Mouse (Mus musculus): ENCODE measurements around the gene Ypel4. TPM values are rescaled to one million over a fixed set of nuclear protein-coding genes. Genes with fewer than 3 reads are reported as not detected.

The Ypel4 gene
- 22.2 and 25.4 TPM in 2 replicates for polyA plus RNA-seq (2015; fragmentation: Nextera tagmentation; extraction: Ambion mirVana)

DNA sequence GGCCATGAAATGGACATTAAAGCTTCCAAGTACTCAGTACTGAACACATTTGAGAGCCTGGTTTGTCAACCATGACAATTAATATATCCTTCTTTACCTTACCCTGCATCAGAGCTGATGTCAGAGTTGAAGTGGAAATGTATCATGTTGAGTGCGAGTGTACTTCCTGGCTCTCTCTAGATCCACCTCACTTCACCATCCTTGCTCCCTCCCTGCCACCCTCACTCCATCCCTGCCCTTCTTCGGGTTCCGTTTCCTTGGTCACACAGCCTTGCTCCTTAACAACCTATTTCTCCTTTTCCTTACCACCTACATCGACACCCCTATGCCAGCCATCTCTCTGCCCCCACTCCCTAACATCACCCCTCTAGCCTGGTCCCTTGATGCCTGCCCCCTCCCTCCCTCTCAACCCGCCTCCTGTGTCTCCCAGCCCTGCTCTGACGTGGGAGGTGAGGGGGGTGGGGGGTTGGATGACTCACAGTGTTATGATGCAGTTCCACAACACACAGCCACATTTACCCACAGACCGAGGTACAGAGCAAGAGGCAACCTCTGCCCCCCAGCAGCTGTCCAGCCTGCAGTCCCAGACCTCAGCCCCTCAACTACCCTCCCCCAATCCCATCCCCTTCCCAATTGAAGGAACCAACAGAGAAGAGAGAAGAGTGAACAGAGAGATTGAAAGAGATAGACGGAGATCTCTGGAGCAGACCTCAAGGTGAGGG lies at the start of gene Ypel4:
Gene Ypel4, plus strand, starts transcription at position 480 of the 722 bp plus-strand sequence.
- H3K27ac ChIP-seq = peak within 1 kb of the TSS; percentile 90
- peaks cover 54% of the 10 kb centered on the region for H3K4me1 ChIP-seq (replicated peaks)
- H3K9ac ChIP-seq = peak within 1 kb of the TSS; percentile 82
- H3K4me2 ChIP-seq = peak within 1 kb of the TSS; percentile 80
- 3% methylated on average over 8 of the region's 8 CpGs for WGBS
- H3K4me3 ChIP-seq = peak within 1 kb of the TSS; percentile 55
- no peaks in the 10 kb centered on the region for H3K27me3 ChIP-seq
- no peaks in the 10 kb centered on the region for H3K36me3 ChIP-seq
- no peaks in the 10 kb centered on the region for H3K9me3 ChIP-seq
- ATAC-seq (ENCODE audit: low FRiP score) = peak; percentile 80

DNA sequence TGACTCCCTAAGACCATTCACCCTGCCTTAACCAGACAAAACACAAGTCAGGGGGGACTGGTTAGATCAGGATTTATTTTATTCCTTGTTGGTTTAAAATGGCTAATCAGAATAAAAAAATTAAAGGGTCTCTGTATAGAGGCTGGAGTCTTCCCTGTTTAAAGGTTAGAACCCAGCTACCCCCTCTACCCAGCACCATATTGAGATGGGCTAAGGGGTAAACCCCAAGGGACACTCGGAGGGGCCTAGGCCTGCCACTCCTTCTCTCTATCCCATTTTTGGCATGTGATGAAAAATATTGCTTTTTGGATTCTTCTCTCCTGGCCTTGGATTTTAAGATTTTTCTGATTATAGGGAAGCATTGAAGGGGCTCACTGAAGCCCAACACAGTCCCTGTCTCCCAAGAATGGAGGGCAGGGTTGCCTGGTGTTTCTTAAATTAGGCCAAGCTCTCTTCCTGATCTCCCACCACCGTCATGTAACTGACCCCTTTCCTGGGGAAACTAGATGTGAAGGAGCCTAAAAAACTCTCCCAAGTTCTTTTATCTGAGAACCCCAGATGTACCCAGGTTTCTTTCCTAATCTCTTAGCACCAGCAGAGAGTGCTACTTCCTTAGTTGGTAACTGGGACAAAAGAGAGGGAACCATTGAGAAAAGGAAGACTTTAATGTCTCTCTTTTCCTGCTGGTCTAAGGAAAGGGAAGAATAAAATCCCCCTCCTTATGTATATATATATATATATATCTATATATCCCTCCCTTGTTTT lies 45.6 kb upstream of the Ypel4 start:
- Histone ChIP-seq H3K9me3 (no peaks in the 10 kb centered on the region), H3K36me3 (peaks cover 83% of the 10 kb centered on the region), H3K4me1 (replicated peaks) (no peaks in the 10 kb centered on the region), H3K27ac (no peak overlapping the region), H3K4me2 (no peak overlapping the region), H3K9ac (no peak overlapping the region), H3K4me3 (no peak overlapping the region), H3K27me3 (no peaks in the 10 kb centered on the region)
- 79% methylated on average over 2 of the region's 2 CpGs for WGBS
- no peak; the same call in 1 of the 2 replicates for ATAC-seq (ENCODE audit: low FRiP score)

DNA sequence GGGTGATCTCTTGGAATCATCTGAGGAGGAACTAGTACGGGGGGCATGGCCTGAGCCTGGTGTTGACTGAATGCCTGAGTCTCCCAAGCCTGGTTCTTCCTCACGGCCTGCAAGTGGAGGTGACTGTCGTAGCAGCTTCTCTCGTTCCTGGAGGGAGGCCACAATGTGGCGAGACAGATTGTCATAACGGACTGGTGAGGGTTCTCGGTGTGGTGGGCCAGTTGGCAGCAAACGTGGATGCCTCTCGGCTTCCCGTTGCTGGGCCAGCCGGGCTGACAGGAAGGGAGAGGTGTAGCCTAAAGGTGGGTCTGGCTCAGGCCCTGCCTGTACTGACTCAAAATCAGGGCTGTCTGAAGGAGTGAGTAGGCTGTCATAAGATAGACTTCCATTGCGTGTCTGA lies 43.8 kb upstream of the Ypel4 start:
- Histone ChIP-seq H3K9me3 (no peaks in the 10 kb centered on the region), H3K4me1 (replicated peaks) (no peaks in the 10 kb centered on the region), H3K4me3 (no peak overlapping the region), H3K27me3 (no peaks in the 10 kb centered on the region), H3K9ac (no peak overlapping the region), H3K4me2 (no peak overlapping the region), H3K27ac (no peak overlapping the region), H3K36me3 (peaks cover 89% of the 10 kb centered on the region)
- WGBS = 93% methylated on average over 12 of the region's 12 CpGs
- 0 out of 2 replicates have a peak, but pooled peaks have one; percentile 25 for ATAC-seq (ENCODE audit: low FRiP score)

DNA sequence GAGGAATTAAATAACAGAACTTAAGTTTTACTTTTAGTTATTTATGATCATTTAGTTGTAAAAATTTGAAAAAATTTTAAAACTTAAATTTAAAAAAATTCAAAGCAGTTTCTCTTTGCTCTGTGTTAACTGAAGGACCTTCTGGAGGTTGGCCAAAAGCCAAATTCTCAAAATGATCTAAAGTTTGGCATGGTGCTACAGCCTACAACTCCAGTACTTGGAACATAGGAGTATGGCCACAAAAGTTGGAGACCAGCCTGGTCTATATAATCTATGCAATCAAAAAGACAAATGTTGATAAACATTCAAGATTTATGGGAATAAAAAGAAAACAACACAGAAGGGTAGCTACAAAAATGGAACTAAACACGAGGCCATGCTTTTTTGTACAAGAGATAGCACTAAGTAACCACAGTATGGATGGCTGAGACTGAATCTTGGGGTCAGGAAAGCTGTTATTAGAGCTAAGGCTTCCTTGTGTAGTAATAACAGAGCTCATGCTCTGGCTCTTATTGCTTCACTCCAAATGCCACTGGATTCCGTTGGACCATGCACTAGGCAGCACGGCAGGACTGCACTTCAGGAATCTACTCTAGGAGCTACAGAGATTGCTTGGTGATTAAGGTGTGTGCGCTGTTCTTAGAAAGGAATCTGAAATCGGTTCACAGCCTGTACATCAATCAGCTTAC lies 38.7 kb upstream of the Ypel4 start:
- Histone ChIP-seq H3K9ac (no peak overlapping the region), H3K4me1 (replicated peaks) (no peaks in the 10 kb centered on the region), H3K4me2 (no peak overlapping the region), H3K36me3 (peaks cover 56% of the 10 kb centered on the region), H3K27me3 (no peaks in the 10 kb centered on the region), H3K4me3 (no peak overlapping the region), H3K9me3 (no peaks in the 10 kb centered on the region), H3K27ac (no peak overlapping the region)
- no peak for ATAC-seq (ENCODE audit: low FRiP score)
- 95% methylated on average over 5 of the region's 5 CpGs for WGBS

DNA sequence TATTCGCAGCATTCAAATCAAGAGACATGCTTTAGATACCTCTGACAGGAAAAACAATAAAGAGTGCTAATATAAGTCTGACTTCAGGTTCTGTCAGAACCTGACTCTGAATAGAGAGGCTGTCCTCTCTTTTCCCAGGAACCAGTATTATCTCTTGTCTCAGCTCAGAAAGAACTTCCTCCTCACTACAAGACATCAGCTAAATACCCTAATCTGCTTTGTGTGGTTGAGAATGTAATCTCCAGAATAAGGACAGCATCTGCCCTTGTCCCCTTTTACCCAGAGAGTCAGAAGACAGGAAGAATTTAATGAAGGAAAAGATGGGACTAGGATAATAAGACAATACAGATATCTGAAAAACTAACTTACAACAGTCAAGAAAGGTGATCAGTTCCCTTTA lies 30.4 kb upstream of the Ypel4 start:
- Histone ChIP-seq H3K4me2 (no peak overlapping the region), H3K36me3 (peaks cover 37% of the 10 kb centered on the region)

DNA sequence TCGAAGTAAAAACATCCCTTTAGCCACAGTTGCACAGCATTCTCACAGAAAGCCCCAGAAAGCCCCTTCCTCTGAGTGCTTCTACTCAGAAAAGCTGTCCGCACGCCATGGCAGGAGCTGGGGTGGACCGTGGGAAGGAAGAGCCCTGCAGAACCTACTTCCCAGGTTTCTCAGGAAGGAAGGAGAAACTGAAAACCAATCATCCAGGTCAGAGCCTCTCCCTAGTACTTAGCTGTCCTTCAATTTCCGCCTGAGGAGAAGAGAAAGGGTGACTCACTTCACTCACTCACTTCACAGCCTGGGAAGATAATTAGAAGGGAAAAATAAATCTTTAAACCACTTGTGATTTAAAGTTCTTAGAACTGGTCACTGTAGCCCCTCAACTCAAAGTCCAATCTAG lies 29.5 kb upstream of the Ypel4 start:
- no peak for ATAC-seq (ENCODE audit: low FRiP score)
- H3K4me3 ChIP-seq = no peak overlapping the region
- no peak overlapping the region for H3K9ac ChIP-seq
- H3K27ac ChIP-seq = no peak overlapping the region
- H3K9me3 ChIP-seq = no peaks in the 10 kb centered on the region
- peaks cover 44% of the 10 kb centered on the region for H3K36me3 ChIP-seq
- no peak overlapping the region for H3K4me2 ChIP-seq
- WGBS = 92% methylated on average over 5 of the region's 5 CpGs
- H3K27me3 ChIP-seq = no peaks in the 10 kb centered on the region
- peaks cover 20% of the 10 kb centered on the region for H3K4me1 ChIP-seq (replicated peaks)

More for the DNA sequence above, 30.4 kb upstream of the Ypel4 start:
- Histone ChIP-seq H3K27ac (no peak overlapping the region), H3K4me1 (replicated peaks) (peaks cover 11% of the 10 kb centered on the region), H3K27me3 (no peaks in the 10 kb centered on the region), H3K4me3 (no peak overlapping the region), H3K9ac (no peak overlapping the region), H3K9me3 (no peaks in the 10 kb centered on the region)
- ATAC-seq (ENCODE audit: low FRiP score) = no peak
- 97% methylated on average over 1 of the region's 1 CpGs for WGBS

DNA sequence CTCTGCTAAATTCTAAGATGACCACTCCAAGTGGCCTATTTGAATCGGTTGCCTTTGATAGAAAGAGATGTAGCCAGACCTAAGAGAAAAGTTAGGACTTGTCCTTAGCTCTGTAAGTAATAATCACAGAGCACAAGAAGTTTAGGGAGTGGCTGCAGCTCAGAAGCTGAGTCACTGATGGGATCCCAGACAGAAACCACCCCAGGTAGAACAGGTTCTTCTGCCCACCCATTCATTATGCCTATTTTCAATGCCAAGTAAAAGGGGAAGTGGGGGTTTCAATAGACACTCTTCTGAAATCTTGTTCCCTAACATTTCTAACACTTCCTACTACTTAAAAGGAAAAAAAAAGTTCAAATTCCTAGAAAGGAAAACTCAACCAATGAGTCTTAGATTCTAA lies 28.6 kb upstream of the Ypel4 start:
- Histone ChIP-seq H3K4me1 (replicated peaks) (peaks cover 24% of the 10 kb centered on the region), H3K27ac (no peak overlapping the region), H3K36me3 (peaks cover 50% of the 10 kb centered on the region), H3K9me3 (no peaks in the 10 kb centered on the region), H3K4me2 (no peak overlapping the region), H3K9ac (no peak overlapping the region), H3K4me3 (no peak overlapping the region), H3K27me3 (no peaks in the 10 kb centered on the region)
- ATAC-seq (ENCODE audit: low FRiP score) = no peak
- 94% methylated on average over 1 of the region's 1 CpGs for WGBS

DNA sequence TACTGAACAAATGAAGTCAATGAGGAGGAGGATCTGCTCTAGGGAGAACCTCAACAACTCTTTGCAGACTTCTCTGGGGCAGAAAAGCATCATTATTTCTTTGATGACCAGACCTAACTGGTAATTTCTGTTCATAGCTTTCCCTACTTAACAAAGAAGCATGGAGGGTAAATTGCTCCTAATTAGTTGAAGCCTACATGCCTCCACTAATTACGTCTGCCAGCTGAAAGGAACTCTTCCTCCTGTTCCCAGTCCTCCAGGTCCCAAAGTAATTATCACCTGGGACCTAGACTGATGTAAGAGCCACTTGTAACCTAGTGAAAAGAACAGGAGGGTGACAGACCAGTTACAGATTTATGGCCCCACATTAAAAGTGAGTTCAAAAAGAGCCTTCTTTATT lies 26.3 kb upstream of the Ypel4 start:
- H3K4me3 ChIP-seq = no peak overlapping the region
- H3K4me2 ChIP-seq = no peak overlapping the region
- H3K4me1 ChIP-seq (replicated peaks) = peaks cover 29% of the 10 kb centered on the region
- H3K27ac ChIP-seq = no peak overlapping the region
- no peak for ATAC-seq (ENCODE audit: low FRiP score)
- H3K9me3 ChIP-seq = no peaks in the 10 kb centered on the region
- no peaks in the 10 kb centered on the region for H3K27me3 ChIP-seq
- H3K36me3 ChIP-seq = peaks cover 51% of the 10 kb centered on the region
- no peak overlapping the region; the same call in 1 of the 2 replicates for H3K9ac ChIP-seq
- 59% methylated on average over 1 of the region's 1 CpGs for WGBS

DNA sequence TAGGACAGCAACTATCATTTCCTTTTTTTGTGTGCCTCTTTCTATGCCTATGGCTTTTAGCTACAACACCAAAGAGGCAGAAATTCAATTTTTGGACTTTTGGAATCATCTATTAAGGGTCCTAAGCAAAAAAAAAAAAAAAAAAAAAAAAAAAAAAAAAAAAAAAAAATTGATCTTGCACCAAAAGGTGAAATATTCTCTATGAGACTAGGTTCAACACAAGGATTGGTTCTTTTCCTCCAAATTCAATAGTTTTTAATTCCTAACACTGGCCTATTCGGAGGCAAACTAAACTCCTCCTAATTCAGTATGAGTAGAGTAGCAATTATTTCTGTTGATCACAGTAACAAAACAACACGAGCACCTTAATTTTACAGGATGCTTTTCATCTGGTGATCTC lies 22.0 kb upstream of the Ypel4 start:
- no peak overlapping the region for H3K4me3 ChIP-seq
- no peak overlapping the region for H3K27ac ChIP-seq
- no peak for ATAC-seq (ENCODE audit: low FRiP score)
- H3K9me3 ChIP-seq = no peaks in the 10 kb centered on the region
- H3K9ac ChIP-seq = no peak overlapping the region
- H3K4me1 ChIP-seq (replicated peaks) = peaks cover 52% of the 10 kb centered on the region
- H3K4me2 ChIP-seq = no peak overlapping the region
- no peaks in the 10 kb centered on the region for H3K27me3 ChIP-seq
- WGBS = 96% methylated on average over 2 of the region's 2 CpGs
- H3K36me3 ChIP-seq = peaks cover 28% of the 10 kb centered on the region

DNA sequence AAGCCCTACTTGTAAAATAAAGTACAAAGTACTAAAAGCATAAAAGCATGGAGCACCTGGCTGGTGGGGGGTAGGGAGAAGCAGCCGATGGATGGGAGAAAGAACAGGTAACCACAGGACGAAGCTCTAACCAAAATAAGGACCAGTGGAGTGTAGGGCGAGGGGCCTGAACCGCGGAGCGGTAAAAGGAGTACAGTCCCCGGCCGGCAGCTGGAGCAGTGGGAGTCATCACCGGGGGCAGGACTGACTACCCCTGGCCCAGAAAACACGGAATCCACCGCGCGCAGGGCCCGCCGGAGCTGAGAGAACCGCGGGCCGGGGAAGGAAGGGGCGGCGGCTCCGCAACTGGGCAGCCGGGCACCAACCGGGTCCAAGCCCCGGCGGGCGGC lies 19.4 kb upstream of the Ypel4 start:
- WGBS = under 1% methylated on average over 26 of the region's 26 CpGs
- peaks cover 15% of the 10 kb centered on the region for H3K36me3 ChIP-seq
- no peak; the same call in 1 of the 2 replicates for ATAC-seq (ENCODE audit: low FRiP score)

DNA sequence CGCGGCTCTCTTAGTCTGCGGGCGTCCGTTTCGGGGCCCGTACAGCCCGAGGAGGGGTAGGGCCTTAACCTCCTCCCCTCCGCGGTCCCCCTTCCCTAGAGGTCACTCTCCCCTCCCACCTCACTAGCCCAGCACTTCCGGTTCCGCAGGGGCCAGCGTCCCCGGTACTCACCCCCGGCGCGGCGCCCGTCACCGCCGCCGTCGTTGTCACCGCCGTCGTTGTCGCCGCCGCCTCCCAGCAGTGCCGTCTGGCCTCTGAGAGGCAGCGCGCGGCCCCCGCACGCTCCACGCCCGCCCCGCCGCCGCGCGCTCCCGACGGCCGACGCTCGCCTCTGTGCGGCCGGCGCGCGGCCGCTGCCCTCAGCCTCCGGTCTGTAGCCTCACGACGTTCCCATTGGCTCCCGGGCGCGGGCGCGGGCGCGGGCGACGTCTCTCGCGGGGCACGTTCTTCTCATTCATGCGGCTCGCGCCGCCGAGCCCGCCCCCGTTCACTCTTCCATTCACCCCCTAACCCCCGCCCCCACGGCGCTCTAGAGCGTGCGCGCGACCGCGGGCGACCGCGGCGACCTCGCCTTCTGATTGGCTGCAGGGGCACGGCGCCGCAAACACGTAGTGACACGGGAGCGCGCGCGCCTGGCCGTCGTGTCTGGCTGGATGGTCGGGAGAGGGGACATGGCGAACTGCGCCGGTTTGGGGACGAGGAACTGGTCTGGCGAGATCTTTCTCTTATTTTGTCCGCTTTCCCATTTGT lies 18.9 kb upstream of the Ypel4 start, which contains the start of gene Zdhhc5:
Gene Zdhhc5, minus strand, starts transcription at position 370 of the 751 bp plus-strand sequence.
- peak within 1 kb of the TSS; percentile 79 for H3K4me2 ChIP-seq
- peak within 1 kb of the TSS; percentile 96 for H3K9ac ChIP-seq
- H3K27ac ChIP-seq = peak within 1 kb of the TSS; percentile 93
- ATAC-seq (ENCODE audit: low FRiP score) = peak; percentile 98
- peak within 1 kb of the TSS; percentile 95 for H3K4me3 ChIP-seq
- peaks cover 11% of the 10 kb centered on the region for H3K36me3 ChIP-seq
- peaks cover 27% of the 10 kb centered on the region for H3K4me1 ChIP-seq (replicated peaks)
- no peaks in the 10 kb centered on the region for H3K9me3 ChIP-seq
- WGBS = under 1% methylated on average over 93 of the region's 107 CpGs
- H3K27me3 ChIP-seq = no peaks in the 10 kb centered on the region

More for the DNA sequence above, 19.4 kb upstream of the Ypel4 start:
- Histone ChIP-seq H3K4me3 (peak overlapping the region; percentile 95), H3K4me2 (peak overlapping the region; percentile 74), H3K4me1 (replicated peaks) (peaks cover 31% of the 10 kb centered on the region), H3K9ac (peak overlapping the region; percentile 96), H3K27me3 (no peaks in the 10 kb centered on the region), H3K27ac (peak overlapping the region; percentile 93), H3K9me3 (no peaks in the 10 kb centered on the region)

Data from hindbrain, embryonic 13.5 days (tissue).